Mouse (Mus musculus) midbrain, embryonic 15.5 days (tissue): ENCODE measurements at regions not wholly inside any gene's neighbourhood (a gene's known extent, or its start where the extent isn't known, plus 50 kb on each side); places are given as distances from the start of the nearest gene placed in this dataset.
"Not testable (repeated sequence)": the region's sequence is repeated elsewhere in the genome, so short reads cannot be mapped to it uniquely, and the experiment has no call there.

Experiments
- ATAC-seq: fragments of 200-750 bp; cut with Nextera tagmentation; replicated peaks from 2 replicates; pipeline ENCODE4 v1.8.0; 2017; ENCODE audit warnings: moderate TSS enrichment
- H3K27ac ChIP-seq: fragments of 300-500 bp; sonication (generic); 2 replicates; pipeline ENCODE4 v1.5.1; 2015; ENCODE audit warnings: mild to moderate bottlenecking, inconsistent platforms
- H3K27me3 ChIP-seq: fragments of 300-500 bp; sonication (generic); replicated peaks from 2 replicates; pipeline ENCODE4 v1.6.1; 2015; ENCODE audit warnings: inconsistent platforms
- H3K36me3 ChIP-seq: fragments of 300-500 bp; sonication (generic); replicated peaks from 2 replicates; pipeline ENCODE4 v1.6.1; 2015; ENCODE audit warnings: inconsistent platforms
- H3K4me1 ChIP-seq: fragments of 300-500 bp; sonication (generic); 2 replicates; pipeline ENCODE4 v1.6.1; 2015; ENCODE audit warnings: inconsistent platforms
- H3K4me2 ChIP-seq: fragments of 300-500 bp; sonication (generic); 2 replicates; pipeline ENCODE4 v1.6.1; 2015; ENCODE audit warnings: inconsistent platforms, mild to moderate bottlenecking, moderate library complexity
- H3K4me3 ChIP-seq: fragments of 300-500 bp; sonication (generic); 2 replicates; pipeline ENCODE4 v1.5.1; 2015; ENCODE audit warnings: mild to moderate bottlenecking, inconsistent platforms
- H3K9ac ChIP-seq: fragments of 300-500 bp; sonication (generic); 2 replicates; pipeline ENCODE4 v1.6.1; 2015; ENCODE audit warnings: mild to moderate bottlenecking, inconsistent platforms
- H3K9me3 ChIP-seq: fragments of 300-500 bp; sonication (generic); 2 replicates; pipeline ENCODE4 v1.6.1; 2016; ENCODE audit warnings: inconsistent platforms
- WGBS: fragments of 180-500 bp; shearing (Covaris S2); methylation state at CpG from one replicate; pipeline ENCODE4 v1.1.7; 2015; ENCODE audit warnings: mixed read lengths; 5-methylcytosine and 5-hydroxymethylcytosine counted together

- Histone ChIP-seq H3K9me3 (no peaks in the 10 kb centered on the region), H3K27me3 (no peaks in the 10 kb centered on the region), H3K9ac (no peak overlapping the region), H3K4me1 (peaks cover 18% of the 10 kb centered on the region), H3K4me3 (no peak overlapping the region), H3K36me3 (no peaks in the 10 kb centered on the region), H3K27ac (no peak overlapping the region), H3K4me2 (no peak overlapping the region)
- no peak for ATAC-seq
Observed at GRCm38 (mm10) chr12:46636888-46637287, 181.8 kb downstream of the Nova1 start.

GRCm38 (mm10) chr12:46635125-46635772, 183.5 kb downstream of the Nova1 start:
- peak overlapping the region; percentile 59 for H3K27ac ChIP-seq
- ATAC-seq: peak; percentile 91
- H3K9ac ChIP-seq: no peak overlapping the region
- 7% methylated on average over 6 of the region's 6 CpGs for WGBS
- H3K4me3 ChIP-seq: no peak overlapping the region
- H3K4me2 ChIP-seq: no peak overlapping the region
- no peaks in the 10 kb centered on the region for H3K9me3 ChIP-seq
- peaks cover 18% of the 10 kb centered on the region for H3K4me1 ChIP-seq
- H3K36me3 ChIP-seq: no peaks in the 10 kb centered on the region
- H3K27me3 ChIP-seq: no peaks in the 10 kb centered on the region

GRCm38 (mm10) chr12:46634771-46635124, 184.0 kb downstream of the Nova1 start:
- Histone ChIP-seq H3K27ac (peak overlapping the region; percentile 59), H3K36me3 (no peaks in the 10 kb centered on the region), H3K4me1 (peaks cover 18% of the 10 kb centered on the region), H3K9ac (no peak overlapping the region), H3K4me2 (no peak overlapping the region), H3K9me3 (no peaks in the 10 kb centered on the region), H3K27me3 (no peaks in the 10 kb centered on the region), H3K4me3 (no peak overlapping the region)
- WGBS: 23% methylated on average over 1 of the region's 1 CpGs
- no peak for ATAC-seq

GRCm38 (mm10) chr12:46632384-46632783, 186.3 kb downstream of the Nova1 start:
- not testable (repeated sequence) for H3K4me3 ChIP-seq, H3K27me3 ChIP-seq, H3K4me2 ChIP-seq, H3K27ac ChIP-seq, H3K9me3 ChIP-seq, H3K36me3 ChIP-seq, H3K9ac ChIP-seq, ATAC-seq
- peaks cover 18% of the 10 kb centered on the region for H3K4me1 ChIP-seq

GRCm38 (mm10) chr12:46627320-46627719, 191.4 kb downstream of the Nova1 start:
- Histone ChIP-seq H3K4me3 (no peak overlapping the region), H3K4me1 (no peaks in the 10 kb centered on the region), H3K27ac (no peak overlapping the region), H3K4me2 (no peak overlapping the region), H3K9ac (no peak overlapping the region), H3K27me3 (no peaks in the 10 kb centered on the region), H3K36me3 (no peaks in the 10 kb centered on the region), H3K9me3 (no peaks in the 10 kb centered on the region)
- no peak for ATAC-seq
- 82% methylated on average over 2 of the region's 2 CpGs for WGBS

- no peak overlapping the region for H3K4me3 ChIP-seq
- ATAC-seq: no peak
- H3K4me2 ChIP-seq: no peak overlapping the region
- H3K4me1 ChIP-seq: peaks cover 9% of the 10 kb centered on the region
- no peaks in the 10 kb centered on the region for H3K36me3 ChIP-seq
- no peak overlapping the region for H3K27ac ChIP-seq
- no peaks in the 10 kb centered on the region for H3K27me3 ChIP-seq
- no peak overlapping the region for H3K9ac ChIP-seq
- 95% methylated on average over 2 of the region's 2 CpGs for WGBS
- no peaks in the 10 kb centered on the region for H3K9me3 ChIP-seq
Observed at GRCm38 (mm10) chr12:46611439-46611838, 207.3 kb downstream of the Nova1 start.

GRCm38 (mm10) chr12:46609580-46610311, 209.0 kb downstream of the Nova1 start:
- Histone ChIP-seq H3K27me3 (no peaks in the 10 kb centered on the region), H3K4me1 (peaks cover 9% of the 10 kb centered on the region), H3K9ac (no peak overlapping the region), H3K4me3 (no peak overlapping the region), H3K9me3 (no peaks in the 10 kb centered on the region), H3K4me2 (no peak overlapping the region), H3K27ac (peak overlapping the region; percentile 38; the same call in 1 of the 2 replicates), H3K36me3 (no peaks in the 10 kb centered on the region)
- 24% methylated on average over 12 of the region's 12 CpGs for WGBS
- ATAC-seq: peak; percentile 76

- peak; percentile 79 for ATAC-seq
- Histone ChIP-seq H3K4me2 (no peak overlapping the region), H3K9me3 (no peaks in the 10 kb centered on the region), H3K36me3 (no peaks in the 10 kb centered on the region), H3K9ac (no peak overlapping the region), H3K27me3 (no peaks in the 10 kb centered on the region), H3K4me1 (peaks cover 9% of the 10 kb centered on the region), H3K4me3 (no peak overlapping the region), H3K27ac (0 out of 2 replicates have a peak overlapping the region, but pooled peaks have one; percentile 2)
- WGBS: 44% methylated on average over 10 of the region's 10 CpGs
Observed at GRCm38 (mm10) chr12:46608290-46608910, 210.3 kb downstream of the Nova1 start.

GRCm38 (mm10) chr12:46597200-46597599, 221.5 kb downstream of the Nova1 start:
- H3K27ac ChIP-seq: no peak overlapping the region

GRCm38 (mm10) chr12:46568665-46569064, 250.1 kb downstream of the Nova1 start:
- no peak overlapping the region for H3K27ac ChIP-seq
- ATAC-seq: no peak
- H3K9me3 ChIP-seq: no peaks in the 10 kb centered on the region
- 81% methylated on average over 2 of the region's 2 CpGs for WGBS
- no peaks in the 10 kb centered on the region for H3K27me3 ChIP-seq
- no peaks in the 10 kb centered on the region for H3K36me3 ChIP-seq
- H3K4me2 ChIP-seq: no peak overlapping the region
- no peak overlapping the region for H3K4me3 ChIP-seq
- H3K9ac ChIP-seq: no peak overlapping the region
- H3K4me1 ChIP-seq: peaks cover 5% of the 10 kb centered on the region; the same call in 1 of the 2 replicates

More at GRCm38 (mm10) chr12:46597200-46597599, 221.5 kb downstream of the Nova1 start:
- no peak for ATAC-seq
- Histone ChIP-seq H3K4me3 (no peak overlapping the region), H3K27me3 (no peaks in the 10 kb centered on the region), H3K36me3 (no peaks in the 10 kb centered on the region), H3K9ac (no peak overlapping the region), H3K4me2 (no peak overlapping the region), H3K4me1 (0 out of 2 replicates have a peak, but pooled peaks cover 5% of the 10 kb centered on the region), H3K9me3 (no peaks in the 10 kb centered on the region)
- 9% methylated on average over 4 of the region's 4 CpGs for WGBS

- ATAC-seq: no peak
- Histone ChIP-seq H3K36me3 (no peaks in the 10 kb centered on the region), H3K9ac (no peak overlapping the region), H3K4me1 (peaks cover 5% of the 10 kb centered on the region; the same call in 1 of the 2 replicates), H3K4me3 (no peak overlapping the region), H3K9me3 (no peaks in the 10 kb centered on the region), H3K4me2 (no peak overlapping the region), H3K27me3 (no peaks in the 10 kb centered on the region), H3K27ac (0 out of 2 replicates have a peak overlapping the region, but pooled peaks have one; percentile 4)
- 19% methylated on average over 2 of the region's 2 CpGs for WGBS
Observed at GRCm38 (mm10) chr12:46566324-46566723, 252.4 kb downstream of the Nova1 start.

GRCm38 (mm10) chr12:46520942-46521341, 297.8 kb downstream of the Nova1 start:
- 33% methylated on average over 3 of the region's 3 CpGs for WGBS
- H3K4me2 ChIP-seq: no peak overlapping the region
- H3K9me3 ChIP-seq: no peaks in the 10 kb centered on the region
- no peaks in the 10 kb centered on the region for H3K27me3 ChIP-seq
- ATAC-seq: no peak
- no peak overlapping the region for H3K4me3 ChIP-seq
- H3K27ac ChIP-seq: no peak overlapping the region
- H3K4me1 ChIP-seq: no peaks in the 10 kb centered on the region
- no peak overlapping the region for H3K9ac ChIP-seq
- no peaks in the 10 kb centered on the region for H3K36me3 ChIP-seq
